Mouse (Mus musculus): ENCODE results near the gene Ptpn4.

The Ptpn4 gene

GRCm38 (mm10) chr1:119642367-119642766, 195.0 kb downstream of the Ptpn4 start:
- in situ Hi-C loops (cut with MboI) = no loop called here

- in situ Hi-C loops (cut with MboI) = no loop called here
Observed at GRCm38 (mm10) chr1:119641090-119641812, 196.2 kb downstream of the Ptpn4 start.

- in situ Hi-C loops (cut with MboI) = no loop called here
Observed at GRCm38 (mm10) chr1:119640006-119640405, 197.4 kb downstream of the Ptpn4 start.

GRCm38 (mm10) chr1:119637188-119638023, 200.0 kb downstream of the Ptpn4 start:
- in situ Hi-C loops (cut with MboI) = no loop called here

GRCm38 (mm10) chr1:119634746-119635145, 202.7 kb downstream of the Ptpn4 start:
- in situ Hi-C loops (cut with MboI) = no loop called here

GRCm38 (mm10) chr1:119630428-119630827, 207.0 kb downstream of the Ptpn4 start:
- in situ Hi-C loops (cut with MboI) = no loop called here

- in situ Hi-C loops (cut with MboI) = no loop called here
Observed at GRCm38 (mm10) chr1:119626837-119627236, 210.6 kb downstream of the Ptpn4 start.

- in situ Hi-C loops (cut with MboI) = no loop called here
Observed at GRCm38 (mm10) chr1:119624444-119624843, 213.0 kb downstream of the Ptpn4 start.

GRCm38 (mm10) chr1:119605396-119605795, 232.0 kb downstream of the Ptpn4 start:
- in situ Hi-C loops (cut with MboI) = no loop called here
